Mouse (Mus musculus) E14TG2a.4 (cell line): ENCODE measurements around the gene Arid4b.

Source experiments
- H3K27me3 ChIP-seq: 2 replicates; pipeline ENCODE4 v1.6.1; 2014; ENCODE audit warnings: low read length, control low read depth; ENCODE audit not compliant: insufficient read depth
- H3K36me3 ChIP-seq: 2 replicates; pipeline ENCODE4 v1.6.1; 2014; ENCODE audit warnings: low read length, control low read depth; ENCODE audit not compliant: insufficient read depth
- H3K4me1 ChIP-seq: replicated peaks from 2 replicates; pipeline ENCODE4 v1.6.1; 2014; ENCODE audit warnings: low read depth, low read length, control low read depth
- H3K4me3 ChIP-seq: replicated peaks from 2 replicates; pipeline ENCODE4 v1.5.1; 2014; ENCODE audit warnings: mild to moderate bottlenecking, low read length
- H3K9me3 ChIP-seq: 2 replicates; pipeline ENCODE4 v1.6.1; 2014; ENCODE audit warnings: low read length, control low read depth
- CTCF ChIP-seq: conservative IDR thresholded peaks from 2 replicates; pipeline ENCODE4 v1.5.1; 2014; ENCODE audit warnings: low read length
- NANOG ChIP-seq: IDR thresholded peaks from 2 replicates; pipeline ENCODE4 v1.6.1; 2014; ENCODE audit warnings: borderline replicate concordance, low read length, mixed read lengths
- POU5F1 ChIP-seq: IDR thresholded peaks from 2 replicates; pipeline ENCODE4 v1.6.1; 2014; ENCODE audit warnings: low read length, borderline replicate concordance

Gene Arid4b

DNA sequence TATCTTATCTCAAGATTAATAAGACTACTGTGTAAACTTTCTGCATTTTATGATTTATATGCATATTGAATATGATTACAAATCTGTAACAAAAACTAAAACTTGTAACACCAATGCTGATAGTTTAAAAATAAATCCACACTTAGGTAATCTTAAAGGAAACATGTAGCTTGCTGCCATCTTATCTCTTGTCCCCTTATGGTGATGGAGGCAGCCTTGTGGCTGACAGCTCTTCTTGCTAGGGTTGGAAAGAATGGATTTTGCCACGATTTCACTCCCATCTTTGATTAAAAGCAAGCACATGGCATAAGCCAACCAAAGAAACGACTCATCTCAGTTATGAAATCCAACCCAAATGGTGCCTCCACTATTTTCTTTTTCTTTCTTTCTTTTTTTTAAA is 18.5 kb upstream of the Arid4b start:
- Histone ChIP-seq H3K4me3 (no peak overlapping the region), H3K36me3 (peaks cover 14% of the 10 kb centered on the region), H3K9me3 (no peaks in the 10 kb centered on the region), H3K4me1 (peaks cover 19% of the 10 kb centered on the region), H3K27me3 (no peaks in the 10 kb centered on the region)
- TF ChIP-seq POU5F1, result no peak
- no peak for TF ChIP-seq NANOG
- TF ChIP-seq CTCF, result no peak

DNA sequence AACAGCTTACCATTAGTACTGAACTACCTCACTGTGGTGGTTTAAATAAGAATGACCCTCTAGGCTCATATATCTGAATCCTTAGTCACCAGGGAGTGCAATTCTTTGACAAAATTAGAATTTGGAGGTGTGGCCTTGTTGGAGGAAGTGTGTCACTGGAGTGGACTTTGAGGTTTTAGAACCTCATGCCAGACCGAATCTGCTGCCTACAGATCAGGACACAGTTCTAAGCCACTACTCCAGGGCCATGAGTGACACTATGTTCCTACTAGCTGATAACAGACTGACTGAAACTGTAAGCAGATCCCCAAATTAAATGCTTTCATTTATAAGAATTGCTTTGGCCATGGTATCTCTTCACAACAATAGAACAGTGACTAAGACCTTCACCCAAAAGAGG is 13.2 kb upstream of the Arid4b start:
- TF ChIP-seq NANOG (no peak), POU5F1 (no peak), CTCF (no peak)
- no peak overlapping the region for H3K4me3 ChIP-seq
- 0 out of 2 replicates have a peak, but pooled peaks cover 3% of the 10 kb centered on the region for H3K4me1 ChIP-seq
- H3K36me3 ChIP-seq, result peaks cover 61% of the 10 kb centered on the region
- H3K27me3 ChIP-seq, result no peaks in the 10 kb centered on the region
- no peaks in the 10 kb centered on the region for H3K9me3 ChIP-seq

DNA sequence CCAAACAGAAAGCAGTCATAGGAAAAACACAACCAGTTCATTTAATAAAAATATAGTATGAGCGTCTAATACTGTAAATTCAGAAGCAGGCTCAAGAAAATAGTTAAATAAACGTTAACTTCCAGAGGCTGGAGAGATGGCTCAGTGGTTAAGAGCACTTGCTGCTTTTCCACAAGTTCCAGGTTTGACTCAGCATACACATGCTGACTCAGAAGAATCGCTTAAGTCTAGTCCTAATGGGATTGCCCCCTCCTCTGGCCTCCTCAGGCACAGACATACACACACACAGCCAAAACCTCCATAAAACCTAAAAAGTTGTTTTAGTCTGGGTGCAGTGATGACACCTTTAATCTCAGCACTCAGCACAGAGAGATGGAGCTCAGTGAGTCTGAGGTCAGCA is 6.2 kb upstream of the Arid4b start:
- Histone ChIP-seq H3K4me3 (no peak overlapping the region), H3K27me3 (no peaks in the 10 kb centered on the region), H3K36me3 (peaks cover 77% of the 10 kb centered on the region), H3K9me3 (no peaks in the 10 kb centered on the region), H3K4me1 (peaks cover 30% of the 10 kb centered on the region)
- TF ChIP-seq CTCF, result no peak
- no peak for TF ChIP-seq NANOG
- no peak for TF ChIP-seq POU5F1

DNA sequence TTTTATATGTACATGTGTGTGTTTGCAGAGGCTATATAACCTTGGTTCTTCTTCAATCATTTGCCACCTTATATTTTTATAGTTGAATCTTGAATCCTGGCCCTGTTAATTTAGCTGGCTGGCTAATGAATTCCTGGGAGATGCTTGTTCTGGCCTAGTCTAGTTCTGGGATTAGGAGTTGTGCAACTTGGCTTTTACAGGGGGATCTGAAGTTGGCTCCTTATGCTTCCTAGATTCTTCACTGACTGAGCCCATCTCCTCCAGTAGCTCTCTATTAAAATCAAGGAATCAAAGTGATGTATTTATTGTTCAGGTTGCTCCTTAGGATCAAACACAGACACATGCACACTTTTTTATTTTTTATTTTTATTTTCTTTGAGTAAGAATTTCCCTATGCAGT is 3.5 kb upstream of the Arid4b start:
- TF ChIP-seq CTCF (no peak), POU5F1 (no peak), NANOG (no peak)
- peaks cover 37% of the 10 kb centered on the region for H3K4me1 ChIP-seq
- no peaks in the 10 kb centered on the region for H3K27me3 ChIP-seq
- no peaks in the 10 kb centered on the region for H3K9me3 ChIP-seq
- H3K36me3 ChIP-seq, result peaks cover 49% of the 10 kb centered on the region
- no peak overlapping the region for H3K4me3 ChIP-seq

DNA sequence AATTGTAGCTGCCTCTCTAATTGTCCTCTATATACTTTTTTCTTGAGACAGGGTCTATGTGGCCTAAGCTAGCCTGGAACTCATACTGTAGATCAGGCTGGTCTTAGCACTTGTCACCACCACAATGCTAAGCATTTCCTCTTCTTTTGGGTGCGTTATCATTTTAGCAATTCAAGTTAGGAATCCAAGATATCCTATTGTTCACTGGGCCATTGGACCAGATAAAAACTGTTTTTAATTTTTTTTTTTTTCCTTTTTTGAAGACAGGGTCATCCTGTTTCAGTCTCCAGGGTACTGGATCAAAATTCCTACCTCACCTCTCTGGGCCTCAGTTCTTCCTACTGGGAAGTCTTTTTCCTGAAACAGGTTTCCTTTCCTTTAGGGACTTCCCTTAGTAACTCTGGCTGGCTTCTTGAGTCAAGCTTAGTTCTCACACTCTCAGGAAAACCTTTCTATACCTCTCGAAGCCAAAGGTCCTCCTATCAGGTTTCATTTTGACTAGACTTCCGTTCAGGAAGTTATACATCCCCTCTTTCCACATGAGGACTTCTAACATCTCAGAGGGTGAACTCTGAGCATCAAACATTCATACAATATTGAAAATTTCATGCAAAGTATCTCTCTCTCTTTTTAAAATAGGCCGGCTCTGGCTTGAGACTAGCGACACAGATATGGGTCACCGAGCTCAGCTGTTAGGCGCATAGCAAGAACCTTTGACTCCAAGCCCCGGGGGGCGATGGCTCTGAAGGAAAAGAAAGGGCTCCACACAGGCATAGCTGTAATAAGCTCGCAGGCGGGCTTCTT is 621 bp upstream of the Arid4b start:
- peaks cover 36% of the 10 kb centered on the region for H3K4me1 ChIP-seq
- no peak for TF ChIP-seq POU5F1
- TF ChIP-seq CTCF, result no peak
- no peak for TF ChIP-seq NANOG
- peak overlapping the region; percentile 95 for H3K4me3 ChIP-seq
- H3K9me3 ChIP-seq, result no peaks in the 10 kb centered on the region
- no peaks in the 10 kb centered on the region for H3K27me3 ChIP-seq
- H3K36me3 ChIP-seq, result peaks cover 36% of the 10 kb centered on the region

DNA sequence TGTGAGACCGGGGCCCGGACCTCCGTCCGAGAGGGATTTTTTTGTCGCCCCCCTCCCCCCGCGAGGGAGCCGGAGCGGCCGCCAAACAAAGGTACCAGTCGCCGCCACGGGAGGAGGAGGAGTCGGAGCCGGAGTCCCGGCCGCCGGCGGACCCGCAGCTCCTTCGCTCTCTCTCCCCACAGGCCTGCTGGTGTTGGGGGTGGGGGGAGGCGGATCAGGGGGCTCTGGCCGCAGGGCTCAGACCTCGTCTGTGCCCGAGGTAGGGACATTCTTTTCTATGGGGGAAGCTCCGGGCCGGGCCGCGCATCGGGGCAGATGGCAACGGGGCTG is 875 bp downstream of the Arid4b start:
- H3K27me3 ChIP-seq, result no peaks in the 10 kb centered on the region
- peaks cover 42% of the 10 kb centered on the region for H3K36me3 ChIP-seq
- no peaks in the 10 kb centered on the region for H3K9me3 ChIP-seq
- peak overlapping the region; percentile 95 for H3K4me3 ChIP-seq
- H3K4me1 ChIP-seq, result peaks cover 38% of the 10 kb centered on the region
- no peak for TF ChIP-seq NANOG
- no peak for TF ChIP-seq POU5F1
- TF ChIP-seq CTCF, result no peak

DNA sequence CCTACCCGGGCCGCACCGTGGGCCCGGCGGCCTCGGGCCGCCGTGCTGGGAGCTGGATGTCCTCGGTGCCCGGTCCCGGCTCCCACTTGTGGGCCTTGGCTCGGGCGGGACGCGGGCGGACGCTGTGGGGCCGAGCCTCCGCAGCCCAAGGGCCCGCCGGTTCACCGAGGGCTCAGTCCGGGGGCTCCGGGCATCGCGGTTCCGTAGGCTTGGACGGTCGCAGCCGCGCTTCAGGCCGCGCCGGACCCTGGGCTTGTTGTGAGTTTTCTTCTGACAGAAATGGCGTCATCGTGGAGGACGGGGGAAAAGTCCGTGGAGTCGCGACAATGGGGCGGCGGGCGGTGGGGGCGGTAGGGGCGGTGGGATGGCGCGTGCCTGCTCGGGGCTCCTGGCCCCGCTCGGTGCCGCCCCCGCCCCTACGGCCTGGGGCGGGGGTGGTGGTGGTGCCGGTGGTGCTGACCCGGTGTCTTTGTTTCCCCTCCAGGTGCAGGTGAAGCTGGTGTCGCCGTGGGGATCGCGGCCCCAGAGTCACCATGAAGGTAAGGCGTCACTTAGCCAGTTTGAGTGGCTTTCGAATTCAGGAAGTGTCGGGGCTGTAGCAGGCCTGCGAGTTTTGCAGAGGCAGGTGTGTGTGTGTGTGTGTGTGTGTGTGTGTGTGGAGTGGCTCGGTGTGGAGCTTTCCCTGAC is 1.5 kb downstream of the Arid4b start:
- H3K4me1 ChIP-seq, result peaks cover 38% of the 10 kb centered on the region
- no peaks in the 10 kb centered on the region for H3K9me3 ChIP-seq
- peak overlapping the region; percentile 95 for H3K4me3 ChIP-seq
- TF ChIP-seq NANOG (no peak), POU5F1 (no peak), CTCF (no peak)
- peaks cover 41% of the 10 kb centered on the region for H3K36me3 ChIP-seq
- H3K27me3 ChIP-seq, result no peaks in the 10 kb centered on the region

DNA sequence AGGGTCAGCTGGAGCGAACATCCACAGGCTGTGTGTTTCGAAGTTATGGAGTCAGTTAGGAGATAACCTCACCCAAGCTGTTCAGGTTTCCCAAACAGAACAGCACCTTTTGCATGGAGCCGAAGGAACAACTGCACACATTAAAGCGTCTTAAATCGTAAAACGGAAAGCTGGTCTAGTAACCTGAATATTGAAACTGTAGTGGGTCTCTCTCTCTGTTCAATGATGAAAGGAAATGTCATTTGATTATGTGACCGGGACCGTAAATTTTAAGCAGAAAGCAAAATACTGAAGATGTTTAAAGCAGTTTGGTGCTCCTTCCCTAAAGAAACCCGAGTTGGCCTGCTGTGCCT is 2.0 kb downstream of the Arid4b start:
- Histone ChIP-seq H3K4me1 (peaks cover 41% of the 10 kb centered on the region), H3K36me3 (peaks cover 36% of the 10 kb centered on the region), H3K4me3 (peak overlapping the region; percentile 95), H3K9me3 (no peaks in the 10 kb centered on the region), H3K27me3 (no peaks in the 10 kb centered on the region)
- no peak for TF ChIP-seq NANOG
- no peak for TF ChIP-seq CTCF
- no peak for TF ChIP-seq POU5F1

DNA sequence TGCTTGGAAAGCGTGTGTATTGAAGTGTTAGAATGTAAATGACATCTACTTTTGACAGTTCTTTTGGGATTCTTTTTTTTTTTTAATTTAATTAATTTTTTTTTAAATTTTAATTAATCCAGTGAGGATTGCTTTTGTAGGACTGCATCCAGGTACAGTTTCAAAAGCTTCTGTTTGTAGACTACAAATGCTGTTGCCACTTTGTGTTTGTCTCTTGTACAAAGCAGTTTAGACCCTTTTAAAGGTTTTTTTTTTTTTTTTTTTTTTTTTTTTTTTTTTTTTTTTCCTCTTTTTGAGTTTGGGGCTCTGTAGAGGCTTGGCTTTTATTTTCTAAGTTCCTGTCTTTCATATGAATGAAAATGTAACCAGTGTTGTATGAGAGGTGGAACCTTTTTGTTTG is 2.7 kb downstream of the Arid4b start:
- Histone ChIP-seq H3K9me3 (no peaks in the 10 kb centered on the region), H3K36me3 (peaks cover 29% of the 10 kb centered on the region), H3K27me3 (no peaks in the 10 kb centered on the region), H3K4me3 (no peak overlapping the region), H3K4me1 (peaks cover 37% of the 10 kb centered on the region)
- TF ChIP-seq POU5F1, result no peak
- TF ChIP-seq NANOG, result no peak
- no peak for TF ChIP-seq CTCF
